Mouse (Mus musculus): ENCODE results near the gene Mrtfb. TPM values are rescaled to one million over a fixed set of nuclear protein-coding genes. Genes with fewer than 3 reads are reported as not detected.

Gene Mrtfb
- polyA plus RNA-seq (2017; shearing (Covaris generic)), result 18.7 TPM

DNA sequence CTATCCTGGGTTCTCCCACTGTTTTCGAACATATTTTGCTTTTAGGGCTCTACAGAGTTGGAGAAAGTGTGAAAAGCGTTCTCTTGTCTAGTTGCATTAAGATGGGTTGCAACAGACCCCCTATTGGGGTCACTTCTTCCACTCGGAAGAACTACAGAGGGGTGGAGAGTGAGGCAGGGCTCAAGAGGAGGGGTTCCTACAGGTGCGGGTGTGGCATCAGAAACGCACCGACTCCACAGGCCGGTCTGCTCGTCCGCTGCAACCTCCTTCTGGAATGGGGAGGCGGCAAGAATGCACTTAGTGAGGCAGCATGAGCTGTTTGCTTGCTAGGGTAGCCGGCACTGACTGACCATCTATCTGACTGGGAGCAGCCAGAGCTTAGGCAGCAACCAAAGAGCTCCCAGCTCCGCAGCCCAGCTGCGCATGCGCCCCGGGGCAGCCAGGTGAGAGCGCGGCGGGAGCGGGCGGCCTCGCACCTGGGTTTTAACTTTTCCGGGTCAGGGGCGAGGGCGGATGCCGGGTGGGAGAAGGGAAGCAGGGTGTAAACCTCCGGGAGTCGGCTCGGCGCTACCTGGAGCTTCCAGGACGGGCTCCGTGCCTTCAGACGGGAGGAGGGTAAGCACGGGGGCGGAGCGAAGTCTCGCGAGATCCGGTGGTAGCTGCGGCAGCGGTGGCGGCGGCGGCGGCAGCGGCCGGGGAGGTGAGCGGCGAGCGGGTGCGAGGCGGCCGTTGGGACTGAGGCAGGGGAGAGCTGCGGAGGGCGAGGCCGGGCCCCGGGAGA lies at the start of gene Mrtfb:
Mrtfb (plus strand) TSS at position 627 of the 781 bp plus-strand sequence.

Other genes with a start within 250 kb of the Mrtfb start
- gene Ercc4, start 146.8 kb upstream of the Mrtfb start, polyA plus RNA-seq (2017; shearing (Covaris generic)), result 47.9 TPM